Mouse (Mus musculus): ENCODE measurements around the gene Npvf. TPM values are rescaled to one million over a fixed set of nuclear protein-coding genes. Genes with fewer than 3 reads are reported as not detected.
A peak's percentile ranks its signal among the peaks of the same experiment; 100 is the strongest.
"Not testable (repeated sequence)": the region's sequence is repeated elsewhere in the genome, so short reads cannot be mapped to it uniquely, and the experiment has no call there.

The Npvf gene
- total and polyA plus RNA-seq, 2 experiments from 2014 or later = not detected

GRCm38 (mm10) chr6:50618273-50618672, 36.0 kb downstream of the Npvf start:
- H3K9me3 ChIP-seq (replicated peaks; ENCODE audit: control insufficient read depth, low read length); H3K4me2 ChIP-seq (ENCODE audit: low read depth, low read length); H3K36me3 ChIP-seq (replicated peaks; ENCODE audit: control insufficient read depth, insufficient read depth, low read length); ATAC-seq (ENCODE audit: insufficient read depth, low read depth); DNase-seq (ENCODE audit: low spot score); H3K4me3 ChIP-seq (ENCODE audit: low read depth, low read length); H3K4me1 ChIP-seq (ENCODE audit: control insufficient read depth, insufficient read depth); H3K27me3 ChIP-seq (ENCODE audit: control insufficient read depth, insufficient read depth, low read length); H3K9ac ChIP-seq (replicated peaks; ENCODE audit: low read depth, low read length); H3K27ac ChIP-seq (ENCODE audit: low read depth): not testable (repeated sequence)
- TF ChIP-seq CTCF (IDR thresholded peaks at IDR 0.05; ENCODE audit: low read depth) = peak; percentile 29; the same call in 1 of the 2 replicates
- WGBS = 92% methylated on average over 1 of the region's 1 CpGs

DNA sequence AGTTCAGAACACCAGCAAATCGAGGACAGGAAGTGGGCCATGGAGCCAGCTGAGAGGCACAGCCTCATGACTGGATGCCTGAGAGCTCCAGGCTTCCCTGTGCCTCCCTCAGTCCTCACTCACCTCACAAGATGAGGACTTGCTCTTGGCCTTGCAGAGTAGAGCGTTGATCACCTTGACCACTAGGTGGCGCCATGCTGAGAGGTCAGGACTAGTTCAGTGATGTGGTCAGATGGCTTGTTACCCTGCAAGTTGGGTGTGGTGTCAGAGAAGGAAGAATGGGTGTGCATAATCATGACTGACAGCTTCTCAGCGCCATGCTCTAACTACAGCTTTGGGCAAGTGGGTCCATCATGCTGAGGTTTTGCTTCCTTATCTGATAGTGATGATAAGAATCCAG, 52.6 kb downstream of the Npvf start:
- 35% methylated on average over 4 of the region's 4 CpGs for WGBS
- no peak overlapping the region for H3K4me3 ChIP-seq (ENCODE audit: low read depth, low read length)
- ATAC-seq (ENCODE audit: insufficient read depth, low read depth) (no peak), DNase-seq (ENCODE audit: low spot score) (no peak)
- H3K4me2 ChIP-seq (ENCODE audit: low read depth, low read length) = no peak overlapping the region
- H3K27ac ChIP-seq (ENCODE audit: low read depth) = no peak overlapping the region
- TF ChIP-seq EP300 (IDR thresholded peaks at IDR 0.05; ENCODE audit: low read depth) (no peak), CTCF (IDR thresholded peaks at IDR 0.05; ENCODE audit: low read depth) (peak; percentile 57)
- H3K27me3 ChIP-seq (ENCODE audit: control insufficient read depth, insufficient read depth, low read length) = no peaks in the 10 kb centered on the region
- no peak overlapping the region for H3K9ac ChIP-seq (replicated peaks; ENCODE audit: low read depth, low read length)
- no peaks in the 10 kb centered on the region for H3K36me3 ChIP-seq (replicated peaks; ENCODE audit: control insufficient read depth, insufficient read depth, low read length)
- H3K9me3 ChIP-seq (replicated peaks; ENCODE audit: control insufficient read depth, low read length) = no peaks in the 10 kb centered on the region
- peaks cover 7% of the 10 kb centered on the region; the same call in 1 of the 2 replicates for H3K4me1 ChIP-seq (ENCODE audit: control insufficient read depth, insufficient read depth)

Other genes with a start within 250 kb of the Npvf start
- gene Osbpl3, start 198.2 kb downstream of the Npvf start, total RNA-seq (2014; rRNA removed; ENCODE audit: low replicate concordance) = 20.9 and 25.9 TPM in 2 replicates
- gene Osbpl3, start 198.2 kb downstream of the Npvf start, polyA plus RNA-seq (2015; fragmentation: Nextera tagmentation; extraction: Ambion mirVana) = 13.3 and 13.9 TPM in 2 replicates
- 86.9 and 87.9 TPM in 2 replicates for gene Cycs, start 87.9 kb downstream of the Npvf start, total RNA-seq (2014; rRNA removed; ENCODE audit: low replicate concordance)
- gene Cycs, start 87.9 kb downstream of the Npvf start, polyA plus RNA-seq (2015; fragmentation: Nextera tagmentation; extraction: Ambion mirVana) = 391 and 413 TPM in 2 replicates
- gene 4921507P07Rik, start 57.8 kb downstream of the Npvf start, total RNA-seq (2014; rRNA removed; ENCODE audit: low replicate concordance) = not detected in 2 replicates
- 0.30 TPM in 2 replicates for gene 4921507P07Rik, start 57.8 kb downstream of the Npvf start, polyA plus RNA-seq (2015; fragmentation: Nextera tagmentation; extraction: Ambion mirVana)

Data from heart, postnatal 0 days (tissue).